Mouse (Mus musculus) liver, embryonic 14.5 days (tissue): ENCODE measurements around the gene Rab21.

Source experiments
- CTCF ChIP-seq: IDR thresholded peaks from 2 replicates; pipeline ENCODE4 v1.5.1; 2016; ENCODE audit warnings: antibody characterized with exemption, low read depth, control low read depth
- EP300 ChIP-seq: IDR thresholded peaks from 2 replicates; pipeline ENCODE4 v1.6.1; 2016; ENCODE audit warnings: antibody characterized with exemption, low read depth

DNA sequence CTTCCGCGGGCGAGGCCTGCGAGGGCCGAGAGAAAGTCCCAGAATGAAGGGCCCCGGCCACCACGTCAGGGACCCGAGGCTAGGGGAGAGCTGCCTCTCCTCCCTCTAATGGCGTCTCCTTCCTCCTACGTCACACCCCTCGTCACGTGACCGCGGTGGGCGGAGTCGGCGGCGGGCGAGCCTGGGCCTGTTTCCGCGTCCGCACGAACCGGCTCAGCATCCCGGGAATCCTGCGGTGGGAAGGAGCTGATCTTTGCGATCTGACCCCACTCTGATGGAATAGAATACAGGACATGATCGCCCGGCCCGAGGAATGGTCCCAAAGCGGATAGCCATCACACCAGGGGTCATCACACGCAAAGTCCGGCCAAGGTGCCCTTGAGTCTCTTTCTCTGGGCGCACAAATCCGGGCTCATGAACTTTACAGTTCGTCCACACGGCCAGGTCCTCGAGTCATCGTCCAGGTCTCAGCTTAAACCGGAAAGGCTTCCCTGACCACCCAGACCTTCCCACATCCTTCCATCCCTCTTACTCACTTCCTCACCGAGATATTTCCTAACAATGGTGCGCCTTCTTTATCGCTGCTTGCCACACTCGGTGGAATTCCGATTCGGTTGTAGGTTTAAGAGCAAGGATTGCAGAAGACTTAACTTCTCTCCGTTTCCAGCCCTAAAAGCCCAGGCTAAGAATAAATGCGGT lies at the start of gene Rab21:
- TF ChIP-seq CTCF (no peak), EP300 (no peak)
